Mouse (Mus musculus): Measurements from ENCODE around the gene Olfr494.

The Olfr494 gene

GRCm38 (mm10) chr7:108365035-108365434, at the start of gene Olfr494:
Olfr494 (plus strand) TSS chr7:108365335.
- DNase-seq, result no peak

- DNase-seq, result no peak
Measured at GRCm38 (mm10) chr7:108323574-108323973, 41.6 kb upstream of the Olfr494 start, which contains the start of gene Olfr492. Olfr492 (minus strand) TSS chr7:108323674.

GRCm38 (mm10) chr7:108346879-108347278, 18.3 kb upstream of the Olfr494 start, which contains the start of gene Olfr493:
Olfr493 (minus strand) TSS chr7:108346979.
- DNase-seq, result no peak

GRCm38 (mm10) chr7:108392867-108393266, 27.7 kb downstream of the Olfr494 start, which contains the start of gene Olfr495:
Olfr495 (plus strand) TSS chr7:108393167.
- DNase-seq, result no peak

Data from lung, postnatal 36 days (tissue).